Mouse (Mus musculus) cortical plate, adult 2 months (tissue): ENCODE measurements around the gene Drd3.

Experiments used
- CTCF ChIP-seq: fragments of 200-500 bp; IDR thresholded peaks from 2 replicates; pipeline ENCODE4 v1.5.1; 2011; ENCODE audit warnings: mild to moderate bottlenecking, control low read depth, low read length; ENCODE audit not compliant: insufficient read depth; ENCODE audit errors: extremely low read depth
- POLR2A ChIP-seq: fragments of 200-500 bp; IDR thresholded peaks from 2 replicates; pipeline ENCODE4 v1.6.1; 2011; ENCODE audit warnings: mild to moderate bottlenecking, low read length, control low read depth; ENCODE audit not compliant: insufficient read depth; ENCODE audit errors: extremely low read depth

GRCm38 (mm10) chr16:43730281-43730680 is 23.5 kb upstream of the Drd3 start:
- TF ChIP-seq POLR2A (no peak), CTCF (no peak)
